Mouse (Mus musculus) stomach, postnatal 0 days (tissue): ENCODE measurements around the gene Mcts2.

ENCODE experiments used
- CTCF ChIP-seq: IDR thresholded peaks from 2 replicates; pipeline ENCODE4 v1.5.1; 2016; ENCODE audit warnings: antibody characterized with exemption, low read depth, mild to moderate bottlenecking, moderate library complexity
- EP300 ChIP-seq: optimal IDR thresholded peaks from 2 replicates; pipeline ENCODE3; 2016; ENCODE audit warnings: antibody characterized with exemption

DNA sequence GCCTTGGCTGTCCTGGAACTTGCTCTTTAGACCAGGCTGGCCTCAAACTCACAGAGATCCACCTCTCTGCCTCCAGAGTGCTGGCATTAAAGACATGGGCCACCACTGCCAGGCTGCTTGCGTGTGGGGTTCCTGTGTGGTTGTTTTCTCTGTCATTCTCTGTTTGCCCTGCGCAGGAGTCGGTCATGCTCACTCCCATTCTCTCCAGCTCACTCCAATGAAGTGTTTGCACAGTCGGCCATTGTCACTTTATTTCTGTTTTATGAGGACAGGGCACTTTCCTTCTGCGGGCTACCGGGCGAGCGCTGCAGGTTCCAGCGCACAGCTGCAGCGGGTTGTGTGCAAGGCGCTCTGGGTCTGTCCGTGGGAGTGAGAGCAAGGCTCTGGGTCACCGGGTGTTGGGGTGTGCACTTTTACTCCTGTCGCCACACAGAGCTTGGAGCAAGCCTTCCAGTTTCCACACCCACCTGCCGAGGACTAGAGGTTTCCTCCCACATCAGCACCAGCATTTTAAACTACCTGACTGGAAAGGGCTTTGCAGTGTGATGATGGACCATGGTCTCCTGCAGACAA is 38.4 kb downstream of the Mcts2 start:
- TF ChIP-seq EP300 (no peak), CTCF (no peak)
